Mouse (Mus musculus) bone marrow, adult 2 months (tissue): ENCODE measurements around the gene Fndc11.

Source experiments
- CTCF ChIP-seq: fragments of 200-500 bp; IDR thresholded peaks from 2 replicates; pipeline ENCODE4 v1.5.1; 2011; ENCODE audit warnings: low read length, control low read depth; ENCODE audit not compliant: control insufficient read depth, insufficient read depth
- POLR2A ChIP-seq: fragments of 200-500 bp; IDR thresholded peaks from 2 replicates; pipeline ENCODE4 v1.6.1; 2011; ENCODE audit warnings: low read depth, mild to moderate bottlenecking, control low read depth, low read length, borderline replicate concordance; ENCODE audit not compliant: control insufficient read depth

DNA sequence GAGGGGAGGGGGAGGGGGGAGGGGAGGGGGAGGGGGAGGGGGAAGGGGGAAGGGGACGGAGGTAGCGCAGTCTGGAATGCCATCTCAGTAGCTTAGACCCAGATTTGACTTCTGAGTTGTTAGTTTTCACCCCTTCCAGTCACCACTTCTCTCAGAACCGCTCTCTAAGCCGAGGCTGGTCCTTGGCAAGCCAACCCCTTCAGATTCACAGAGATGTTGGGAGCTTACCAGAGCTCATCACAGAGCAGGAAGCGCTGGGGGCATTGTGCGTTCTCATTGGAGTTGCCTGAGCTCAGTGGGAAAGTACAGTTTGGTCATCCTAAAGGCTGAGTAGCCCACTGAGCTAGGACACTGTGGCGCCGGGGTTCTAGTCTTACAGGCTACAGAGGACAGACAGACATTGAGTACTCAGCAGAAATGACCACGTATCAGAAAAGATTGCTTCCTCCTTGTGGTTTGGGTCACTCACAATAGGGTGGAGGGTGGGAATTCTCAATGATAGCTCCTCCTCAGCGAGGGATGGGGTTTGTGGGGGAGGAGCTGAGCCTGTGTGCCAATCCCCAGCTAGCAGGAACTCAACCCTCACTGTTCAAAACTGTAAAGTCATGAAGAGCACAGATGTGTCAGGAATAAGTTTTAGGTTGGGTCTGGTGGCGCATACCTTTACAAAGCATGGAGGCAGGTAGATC lies 24.0 kb downstream of the Fndc11 start:
- TF ChIP-seq CTCF, result no peak
- TF ChIP-seq POLR2A, result no peak
